Mouse (Mus musculus): ENCODE results near the gene Naip2. TPM values are rescaled to one million over a fixed set of nuclear protein-coding genes. Genes with fewer than 3 reads are reported as not detected.
"Not testable (repeated sequence)": the region's sequence is repeated elsewhere in the genome, so short reads cannot be mapped to it uniquely, and the experiment has no call there.

Gene Naip2
- total RNA-seq (2012; rRNA removed) (2.4 and 2.5 TPM in 2 replicates), polyA plus RNA-seq (2012; ENCODE audit: insufficient read depth in 1 of 2, insufficient read length in 2 of 2, low read depth in 1 of 2, low replicate concordance in 2 of 2, missing spikeins in 1 of 2) (1 to 10 TPM in 1 of 2 experiments, not detected in 1; 4.0 TPM)

DNA sequence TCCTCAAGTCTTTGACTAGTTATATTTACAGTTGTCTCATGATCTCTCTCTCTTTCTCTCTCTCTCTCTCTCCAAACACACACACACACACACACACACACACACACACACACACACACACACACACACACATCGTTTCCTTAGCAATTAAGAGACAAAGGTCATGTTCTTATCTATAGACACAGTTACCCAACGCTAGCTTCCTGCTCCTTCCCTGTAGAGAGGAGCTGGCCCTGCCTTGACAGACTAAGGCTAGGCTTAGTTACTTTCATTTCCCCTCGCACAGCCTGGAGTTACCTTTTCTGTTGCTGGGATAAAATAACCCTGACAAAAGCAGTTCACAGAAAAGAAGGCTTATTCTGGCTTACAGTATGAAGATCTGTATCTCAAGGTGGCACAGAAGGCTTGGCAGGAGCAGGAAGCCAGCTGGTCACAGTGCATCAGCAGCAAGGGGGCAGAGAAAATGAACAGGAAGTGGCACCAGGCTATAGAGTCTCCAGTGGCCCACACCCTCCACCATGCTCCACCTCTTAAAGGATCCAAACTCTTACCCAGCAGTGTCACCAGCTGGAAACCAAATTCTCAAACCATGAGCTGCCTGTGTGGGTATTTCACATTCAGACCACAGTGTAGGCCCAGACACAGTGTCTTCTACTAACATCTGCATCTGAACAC lies at the start of gene Naip2:
Naip2 (minus strand) TSS at position 434 of the 675 bp plus-strand sequence.
- Histone ChIP-seq H3K4me3 (ENCODE audit: control insufficient read depth in 1 of 2, insufficient read depth in 1 of 2, low read depth in 2 of 2, low read length in 2 of 2) (peak within 1 kb of the TSS; percentile 63 to 66), H3K27ac (ENCODE audit: control insufficient read depth, low read depth, low read length) (peak within 1 kb of the TSS; percentile 61), H3K9ac (ENCODE audit: control insufficient read depth, low read depth, low read length, poor library complexity, severe bottlenecking) (peak within 1 kb of the TSS; percentile 51)
- not testable (repeated sequence) for H3K36me3 ChIP-seq (ENCODE audit: control insufficient read depth in 1 of 2, insufficient read depth in 2 of 2, low read length in 2 of 2); H3K4me1 ChIP-seq (ENCODE audit: control insufficient read depth in 1 of 2, insufficient read depth in 2 of 2, low read length in 2 of 2); H3K9me3 ChIP-seq (replicated peaks; ENCODE audit: insufficient read depth, low read length); H3K79me2 ChIP-seq (ENCODE audit: control insufficient read depth, insufficient read depth, low read length, poor library complexity); H3K27me3 ChIP-seq (ENCODE audit: control insufficient read depth in 1 of 2, insufficient read depth in 2 of 2, low read length in 2 of 2)
- TF ChIP-seq SIN3A (IDR thresholded peaks at IDR 0.05; ENCODE audit: low read length) (peak; percentile 61), TBP (IDR thresholded peaks at IDR 0.05; ENCODE audit: low read depth, low read length) (0 out of 2 replicates have a peak, but pooled peaks have one; percentile 18), ELF1 (IDR thresholded peaks at IDR 0.05; ENCODE audit: low read depth, low read length) (peak; percentile 45; the same call in 1 of the 2 replicates), ETS1 (IDR thresholded peaks at IDR 0.05; ENCODE audit: low read depth, low read length) (peak; percentile 43; the same call in 1 of the 2 replicates)
- DNase-seq (ENCODE audit: low read depth, low spot score), result peak; percentile 72

DNA sequence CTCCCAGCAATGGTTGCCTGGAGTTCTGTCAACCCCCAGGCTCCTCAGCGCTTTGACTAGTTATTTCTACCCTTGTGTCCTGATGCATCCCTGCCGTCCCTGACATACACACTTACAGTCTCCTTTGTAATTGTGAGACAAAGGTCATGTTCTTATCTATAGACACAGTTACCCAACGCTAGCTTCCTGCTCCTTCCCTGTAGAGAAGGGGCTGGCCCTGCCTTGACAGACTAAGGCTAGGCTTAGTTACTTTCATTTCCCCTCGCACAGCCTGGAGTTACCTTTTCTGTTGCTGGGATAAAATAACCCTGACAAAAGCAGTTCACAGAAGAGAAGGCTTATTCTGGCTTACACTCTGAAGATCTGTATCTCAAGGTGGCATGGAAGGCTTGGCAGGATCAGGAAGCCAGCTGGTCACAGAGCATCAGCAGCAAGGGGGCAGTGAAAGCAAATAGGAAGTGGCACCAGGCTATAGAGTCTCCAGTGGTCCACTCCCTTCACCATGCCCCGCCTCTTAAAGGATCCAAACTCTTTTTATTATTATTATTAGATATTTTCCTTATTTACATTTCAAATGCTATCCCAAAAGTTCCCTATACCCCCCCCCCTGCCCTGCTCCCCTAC lies 45.1 kb upstream of the Naip2 start:
- not testable (repeated sequence) for H3K27me3 ChIP-seq (ENCODE audit: control insufficient read depth in 1 of 2, insufficient read depth in 2 of 2, low read length in 2 of 2); H3K9ac ChIP-seq (ENCODE audit: control insufficient read depth, low read depth, low read length, poor library complexity, severe bottlenecking); H3K9me3 ChIP-seq (replicated peaks; ENCODE audit: insufficient read depth, low read length); H3K4me1 ChIP-seq (ENCODE audit: control insufficient read depth in 1 of 2, insufficient read depth in 2 of 2, low read length in 2 of 2); H3K36me3 ChIP-seq (ENCODE audit: control insufficient read depth in 1 of 2, insufficient read depth in 2 of 2, low read length in 2 of 2); H3K27ac ChIP-seq (ENCODE audit: control insufficient read depth, low read depth, low read length); H3K79me2 ChIP-seq (ENCODE audit: control insufficient read depth, insufficient read depth, low read length, poor library complexity)
- H3K4me3 ChIP-seq (ENCODE audit: control insufficient read depth in 1 of 2, insufficient read depth in 1 of 2, low read depth in 2 of 2, low read length in 2 of 2), result peak overlapping the region; percentile 20 to 32; a peak in 2 of 4 replicates
- DNase-seq (ENCODE audit: low read depth, low spot score), result peak; percentile 12

DNA sequence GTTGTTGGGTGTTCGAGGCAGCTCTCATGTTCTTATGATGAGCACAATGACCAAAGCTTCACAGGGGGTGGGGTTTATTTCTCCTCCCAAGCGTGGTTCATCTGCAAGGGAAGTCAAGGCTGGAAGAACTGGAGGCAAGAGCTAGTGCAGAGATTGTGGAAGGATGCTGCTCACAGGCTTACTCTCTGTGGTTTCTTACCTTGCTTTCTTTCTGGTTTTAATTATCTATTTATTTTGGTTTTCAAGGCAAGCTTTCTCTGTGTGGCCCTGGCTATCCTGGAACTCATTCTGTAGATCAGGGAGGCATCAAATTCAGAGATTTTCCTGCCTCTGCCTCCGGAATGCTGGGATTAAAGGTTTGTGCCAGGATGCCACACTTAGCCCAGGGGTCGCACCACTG lies 44.3 kb upstream of the Naip2 start, which contains the start of gene Naip5:
Naip5 (minus strand) TSS at position 101 of the 400 bp plus-strand sequence.
- not testable (repeated sequence) for H3K27me3 ChIP-seq (ENCODE audit: control insufficient read depth in 1 of 2, insufficient read depth in 2 of 2, low read length in 2 of 2); H3K27ac ChIP-seq (ENCODE audit: control insufficient read depth, low read depth, low read length); H3K4me1 ChIP-seq (ENCODE audit: control insufficient read depth in 1 of 2, insufficient read depth in 2 of 2, low read length in 2 of 2); H3K79me2 ChIP-seq (ENCODE audit: control insufficient read depth, insufficient read depth, low read length, poor library complexity); DNase-seq (ENCODE audit: low read depth, low spot score); H3K36me3 ChIP-seq (ENCODE audit: control insufficient read depth in 1 of 2, insufficient read depth in 2 of 2, low read length in 2 of 2); H3K9me3 ChIP-seq (replicated peaks; ENCODE audit: insufficient read depth, low read length); H3K9ac ChIP-seq (ENCODE audit: control insufficient read depth, low read depth, low read length, poor library complexity, severe bottlenecking)
- peak within 1 kb of the TSS; percentile 20 to 32; a peak in 2 of 4 replicates for H3K4me3 ChIP-seq (ENCODE audit: control insufficient read depth in 1 of 2, insufficient read depth in 1 of 2, low read depth in 2 of 2, low read length in 2 of 2)

DNA sequence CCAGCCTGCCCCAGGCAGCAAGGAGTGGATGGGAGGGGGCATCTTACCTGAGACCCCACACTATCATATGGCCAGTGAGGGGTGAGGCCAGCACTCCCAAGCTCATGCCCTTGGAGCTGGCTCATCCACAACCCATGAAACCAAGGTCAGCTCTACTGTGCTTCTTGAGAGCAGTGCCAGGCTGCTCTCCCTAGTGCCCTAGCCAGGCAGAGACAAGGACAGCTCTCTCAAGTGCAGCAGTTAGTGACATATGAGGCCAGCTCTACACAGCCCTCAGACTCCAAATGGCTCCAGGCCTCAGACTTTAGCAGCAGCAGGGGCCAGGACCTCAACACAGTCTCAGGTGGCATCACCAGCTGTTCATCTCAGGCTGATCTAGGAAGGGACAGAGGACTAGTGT lies 41.8 kb upstream of the Naip2 start:
- Histone ChIP-seq H3K79me2 (ENCODE audit: control insufficient read depth, insufficient read depth, low read length, poor library complexity) (no peaks in the 10 kb centered on the region), H3K4me3 (ENCODE audit: control insufficient read depth in 1 of 2, insufficient read depth in 1 of 2, low read depth in 2 of 2, low read length in 2 of 2) (no peak overlapping the region), H3K27me3 (ENCODE audit: control insufficient read depth in 1 of 2, insufficient read depth in 2 of 2, low read length in 2 of 2) (no peaks in the 10 kb centered on the region), H3K36me3 (ENCODE audit: control insufficient read depth in 1 of 2, insufficient read depth in 2 of 2, low read length in 2 of 2) (no peaks in the 10 kb centered on the region), H3K9ac (ENCODE audit: control insufficient read depth, low read depth, low read length, poor library complexity, severe bottlenecking) (no peak overlapping the region), H3K4me1 (ENCODE audit: control insufficient read depth in 1 of 2, insufficient read depth in 2 of 2, low read length in 2 of 2) (no peaks in the 10 kb centered on the region), H3K27ac (ENCODE audit: control insufficient read depth, low read depth, low read length) (no peak overlapping the region), H3K9me3 (replicated peaks; ENCODE audit: insufficient read depth, low read length) (no peaks in the 10 kb centered on the region)
- DNase-seq (ENCODE audit: low read depth, low spot score), result no peak
- no peak for TF ChIP-seq KAT2A (conservative IDR thresholded peaks at IDR 0.05; ENCODE audit: low read depth, low read length)
- no peak for TF ChIP-seq E2F4 (IDR thresholded peaks at IDR 0.05; ENCODE audit: borderline replicate concordance, low read depth, low read length)
- TF ChIP-seq POLR2AphosphoS5 (IDR thresholded peaks at IDR 0.05; ENCODE audit: borderline replicate concordance, low read depth, low read length), result no peak
- no peak for TF ChIP-seq UBTF (IDR thresholded peaks at IDR 0.05; ENCODE audit: borderline replicate concordance, insufficient read depth, low read depth, low read length)
- no peak for TF ChIP-seq TBP (IDR thresholded peaks at IDR 0.05; ENCODE audit: low read depth, low read length)
- TF ChIP-seq TAL1 (IDR thresholded peaks at IDR 0.05; ENCODE audit: low read length), result no peak
- no peak for TF ChIP-seq ZC3H11A (IDR thresholded peaks at IDR 0.05; ENCODE audit: low read depth, low read length)
- TF ChIP-seq MXI1 (IDR thresholded peaks at IDR 0.05; ENCODE audit: low read depth, low read length), result no peak
- no peak for TF ChIP-seq NELFE (IDR thresholded peaks at IDR 0.05; ENCODE audit: low read depth, low read length)

DNA sequence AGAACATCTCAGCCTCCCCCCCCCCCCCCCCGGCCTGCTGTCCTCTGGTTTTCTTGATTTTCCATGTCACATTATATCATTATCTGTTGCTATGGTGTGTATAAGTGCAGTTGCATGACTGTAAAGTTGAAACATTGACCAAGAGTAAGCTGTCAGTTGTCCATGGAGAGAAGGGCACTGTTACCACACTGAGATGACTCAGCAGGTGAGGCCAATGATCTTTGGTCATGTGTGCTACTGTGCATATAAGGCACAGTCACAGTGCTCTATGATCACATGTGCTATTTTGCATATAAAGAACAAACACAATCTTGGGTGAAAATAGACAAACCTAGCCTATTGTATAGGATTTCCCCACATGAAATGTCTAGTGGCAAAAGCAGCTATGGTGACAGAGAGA lies 11.8 kb upstream of the Naip2 start:
- not testable (repeated sequence) for H3K9ac ChIP-seq (ENCODE audit: control insufficient read depth, low read depth, low read length, poor library complexity, severe bottlenecking); H3K27me3 ChIP-seq (ENCODE audit: control insufficient read depth in 1 of 2, insufficient read depth in 2 of 2, low read length in 2 of 2); H3K79me2 ChIP-seq (ENCODE audit: control insufficient read depth, insufficient read depth, low read length, poor library complexity); H3K4me3 ChIP-seq (ENCODE audit: control insufficient read depth in 1 of 2, insufficient read depth in 1 of 2, low read depth in 2 of 2, low read length in 2 of 2); H3K27ac ChIP-seq (ENCODE audit: control insufficient read depth, low read depth, low read length); DNase-seq (ENCODE audit: low read depth, low spot score); H3K9me3 ChIP-seq (replicated peaks; ENCODE audit: insufficient read depth, low read length); H3K36me3 ChIP-seq (ENCODE audit: control insufficient read depth in 1 of 2, insufficient read depth in 2 of 2, low read length in 2 of 2); H3K4me1 ChIP-seq (ENCODE audit: control insufficient read depth in 1 of 2, insufficient read depth in 2 of 2, low read length in 2 of 2)

Data from MEL (cell line).